Mouse (Mus musculus) adipocyte (in vitro differentiated cells): ENCODE measurements around the gene 4930470P17Rik.

Experiments used
- DNase-seq: peaks from one replicate; pipeline ENCODE4 v3.0.0-alpha.2; 2016; ENCODE audit warnings: low spot score

The 4930470P17Rik gene

DNA sequence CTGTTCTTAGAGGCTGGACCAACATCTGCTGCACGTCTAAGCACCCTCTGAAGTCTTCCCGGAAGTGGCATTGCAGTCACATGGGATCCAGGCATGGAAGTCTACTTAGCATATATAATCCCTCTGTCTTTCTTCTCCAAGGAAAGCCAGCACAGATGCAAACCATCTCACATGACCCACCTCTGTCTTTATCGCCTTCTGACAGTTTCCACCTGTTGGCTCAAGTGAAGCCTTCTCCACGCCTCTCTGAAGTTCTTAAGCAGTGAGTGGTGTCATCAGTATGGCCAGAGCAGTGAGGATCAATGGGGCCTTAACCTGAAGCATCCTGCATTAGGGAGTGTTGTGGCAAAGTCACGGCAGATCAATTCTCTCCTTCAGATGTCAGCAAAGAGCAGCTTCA is 23.2 kb downstream of the 4930470P17Rik start:
- DNase-seq = no peak

DNA sequence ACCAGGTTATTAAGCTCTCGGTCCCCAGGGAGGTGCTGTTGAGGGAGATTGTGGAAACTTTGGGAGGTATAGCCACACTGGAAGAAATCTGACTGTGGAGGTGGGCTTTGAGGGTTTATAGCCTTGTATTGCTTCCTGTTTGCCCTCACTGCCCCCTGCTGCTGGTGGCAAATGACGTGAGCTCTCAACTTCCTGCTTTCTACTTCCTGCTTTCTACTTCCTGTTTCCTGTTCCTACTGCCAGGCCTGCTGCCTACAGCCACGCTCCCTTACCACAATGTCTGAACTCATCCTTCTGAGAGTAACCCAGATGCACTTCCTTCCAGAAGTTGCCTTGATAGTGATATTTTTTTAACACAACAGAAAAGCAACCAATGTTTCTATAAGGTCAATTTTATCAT is 24.3 kb downstream of the 4930470P17Rik start:
- no peak for DNase-seq

DNA sequence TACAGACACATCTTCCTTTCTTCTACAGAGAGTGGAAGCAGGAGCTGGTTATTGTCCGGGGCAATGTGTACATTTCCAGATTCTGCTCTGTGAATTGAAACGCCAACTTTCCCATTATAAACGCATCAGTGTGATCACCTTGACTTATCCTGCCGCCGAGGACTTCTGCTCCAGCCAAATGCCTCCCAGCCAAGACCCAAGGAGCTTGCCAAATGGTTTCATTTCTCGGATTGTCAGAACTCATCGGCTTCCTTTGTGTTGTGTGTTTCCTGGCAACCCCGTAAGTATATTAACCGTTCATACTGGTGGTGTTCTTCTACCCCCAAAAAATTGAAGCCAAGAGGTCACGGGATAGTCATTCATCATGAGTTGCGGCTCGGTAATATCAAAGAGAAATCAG is 25.7 kb downstream of the 4930470P17Rik start:
- DNase-seq = no peak

DNA sequence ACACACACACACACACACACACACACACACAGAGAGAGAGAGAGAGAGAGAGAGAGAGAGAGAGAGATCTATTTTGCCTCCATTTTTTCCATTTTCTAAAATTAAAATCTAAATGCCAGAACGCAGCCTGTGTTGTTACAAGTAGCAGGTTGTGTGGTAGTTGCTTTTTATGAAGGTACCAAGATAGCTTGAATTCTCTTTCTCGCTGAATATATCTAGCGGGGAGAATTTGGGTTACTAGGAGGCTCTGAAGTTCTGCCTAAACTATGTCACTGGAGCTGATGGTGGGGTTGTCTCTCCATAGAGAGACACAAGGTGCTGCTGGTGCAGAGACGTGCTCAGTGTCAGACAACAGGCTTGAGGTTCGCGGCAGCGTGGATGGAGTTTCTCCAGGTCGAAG is 36.8 kb downstream of the 4930470P17Rik start:
- no peak for DNase-seq

GRCm38 (mm10) chr2:170563956-170564855 is 37.6 kb downstream of the 4930470P17Rik start:
- no peak for DNase-seq

DNA sequence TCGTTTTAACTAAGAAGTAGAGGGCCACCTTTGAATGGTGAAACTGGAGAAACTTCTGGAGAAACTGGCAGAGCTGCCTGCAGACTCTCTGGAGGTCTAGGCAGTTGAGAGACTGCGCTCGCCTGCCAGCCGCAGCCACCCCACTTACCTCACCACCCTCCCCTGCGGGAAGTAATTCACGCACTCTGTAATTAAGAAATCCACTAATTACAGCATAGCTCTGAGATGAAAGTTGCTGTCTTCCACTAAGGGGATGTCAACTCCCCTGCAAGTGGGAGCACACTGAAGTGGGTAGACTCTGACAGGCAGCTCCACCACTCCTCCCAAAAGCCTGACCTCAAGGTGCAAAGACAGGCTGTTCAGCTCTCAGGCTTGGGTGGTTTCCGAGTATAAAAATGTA is 49.7 kb downstream of the 4930470P17Rik start:
- no peak for DNase-seq

- DNase-seq = no peak
These were observed 51.6 kb downstream of the 4930470P17Rik start for GRCm38 (mm10) chr2:170550240-170550639.

GRCm38 (mm10) chr2:170549146-170549545 is 52.7 kb downstream of the 4930470P17Rik start:
- DNase-seq = no peak

DNA sequence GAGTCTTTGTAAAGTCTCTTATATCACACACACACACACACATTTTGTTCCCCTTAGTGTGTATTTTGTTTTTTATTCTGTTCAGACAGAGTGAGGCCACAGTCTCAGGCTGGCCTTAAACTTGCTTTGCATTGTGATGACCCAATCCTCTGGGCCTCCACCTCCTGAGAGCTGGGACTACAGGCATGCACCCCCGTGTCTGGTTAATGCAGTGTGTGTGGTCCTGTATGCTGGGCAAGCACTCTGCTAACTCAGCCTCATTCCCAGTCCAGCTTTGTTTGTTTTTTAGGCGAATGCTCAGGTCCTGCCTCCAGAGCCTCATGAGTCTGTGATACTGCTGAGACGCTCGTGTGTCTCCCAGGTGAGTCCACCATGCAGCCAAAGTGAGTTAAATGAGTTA is 53.8 kb downstream of the 4930470P17Rik start:
- no peak for DNase-seq

DNA sequence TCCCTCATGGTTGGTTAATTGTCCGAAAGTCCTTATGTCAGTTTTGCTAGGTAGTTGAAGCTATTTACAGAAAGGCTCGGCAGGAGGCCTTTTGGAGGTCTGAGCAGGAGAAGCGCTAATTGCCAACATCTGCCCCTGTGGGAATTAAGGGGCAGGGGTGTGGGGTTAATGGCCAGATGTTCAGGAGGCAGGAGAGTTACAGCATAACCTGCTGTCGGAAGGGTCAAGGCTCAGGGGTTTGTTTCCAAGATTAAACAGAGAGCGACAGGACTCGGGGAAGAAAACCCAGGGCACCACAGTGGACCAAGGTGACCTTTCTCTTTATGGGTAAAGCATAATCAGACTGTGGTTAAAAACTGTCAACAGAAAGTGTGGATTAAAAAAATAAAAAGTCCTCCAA is 54.3 kb downstream of the 4930470P17Rik start:
- no peak for DNase-seq

- no peak for DNase-seq
These were observed 56.1 kb downstream of the 4930470P17Rik start for GRCm38 (mm10) chr2:170545745-170546144.

DNA sequence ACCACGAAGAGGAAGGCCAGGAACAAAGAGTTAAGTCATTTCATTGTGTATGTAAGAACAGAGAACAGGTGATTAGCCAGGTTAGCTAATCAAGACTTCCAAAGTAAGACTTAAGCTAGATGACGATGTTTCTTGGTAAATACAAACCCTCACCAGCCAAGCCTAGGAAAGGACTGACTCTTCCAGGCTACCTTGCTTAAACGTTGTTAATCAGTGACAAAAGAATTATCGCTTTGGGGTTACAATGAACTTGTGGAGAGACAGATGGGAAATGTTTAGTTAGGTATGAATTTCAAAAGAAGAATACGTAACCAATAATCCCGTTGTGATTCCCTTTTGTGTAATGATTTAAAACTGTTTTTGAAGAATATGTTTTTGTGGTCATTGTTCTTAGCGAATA is 56.9 kb downstream of the 4930470P17Rik start:
- no peak for DNase-seq

DNA sequence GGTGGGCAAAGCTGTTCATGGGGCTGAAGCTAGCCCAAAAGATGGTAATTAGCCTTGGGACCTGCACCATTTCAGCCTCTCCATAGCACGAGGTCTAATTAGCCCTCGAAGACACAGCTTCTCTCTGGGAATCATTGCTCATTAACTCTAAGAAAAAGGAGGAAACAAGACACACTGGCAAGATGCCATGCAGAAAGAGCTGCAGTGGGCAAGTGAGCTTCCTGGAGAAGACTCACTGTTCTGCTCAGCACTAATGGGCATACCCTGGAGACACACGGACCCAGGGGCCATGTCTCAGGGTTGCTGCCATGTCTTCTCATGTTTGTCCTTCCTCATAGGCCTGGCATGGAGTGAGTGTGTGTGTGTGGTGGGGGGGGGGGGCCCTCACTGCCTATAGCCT is 57.7 kb downstream of the 4930470P17Rik start:
- DNase-seq = no peak

- no peak for DNase-seq
These were observed 58.2 kb downstream of the 4930470P17Rik start for GRCm38 (mm10) chr2:170543625-170544024.

GRCm38 (mm10) chr2:170539211-170539610 is 62.6 kb downstream of the 4930470P17Rik start:
- no peak for DNase-seq

- DNase-seq = no peak
These were observed 66.0 kb downstream of the 4930470P17Rik start for GRCm38 (mm10) chr2:170535841-170536240.

DNA sequence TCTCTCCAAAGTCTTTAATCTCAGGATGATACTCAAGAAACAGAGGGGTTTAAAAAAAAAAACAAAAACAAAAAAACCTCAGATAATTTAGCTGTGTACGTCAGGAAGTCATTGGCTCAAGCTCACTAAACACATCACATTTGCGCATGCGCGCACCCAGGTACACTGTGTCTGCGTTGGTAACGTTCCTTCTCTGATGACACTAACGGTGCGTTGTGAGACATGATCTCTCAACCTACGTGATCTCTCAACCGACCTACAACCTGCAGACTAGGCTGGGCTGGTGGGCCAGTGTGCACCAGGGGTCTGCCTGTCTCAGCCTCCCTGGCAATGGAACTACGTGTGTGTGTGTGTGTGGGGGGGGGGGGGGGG is 67.0 kb downstream of the 4930470P17Rik start:
- no peak for DNase-seq

DNA sequence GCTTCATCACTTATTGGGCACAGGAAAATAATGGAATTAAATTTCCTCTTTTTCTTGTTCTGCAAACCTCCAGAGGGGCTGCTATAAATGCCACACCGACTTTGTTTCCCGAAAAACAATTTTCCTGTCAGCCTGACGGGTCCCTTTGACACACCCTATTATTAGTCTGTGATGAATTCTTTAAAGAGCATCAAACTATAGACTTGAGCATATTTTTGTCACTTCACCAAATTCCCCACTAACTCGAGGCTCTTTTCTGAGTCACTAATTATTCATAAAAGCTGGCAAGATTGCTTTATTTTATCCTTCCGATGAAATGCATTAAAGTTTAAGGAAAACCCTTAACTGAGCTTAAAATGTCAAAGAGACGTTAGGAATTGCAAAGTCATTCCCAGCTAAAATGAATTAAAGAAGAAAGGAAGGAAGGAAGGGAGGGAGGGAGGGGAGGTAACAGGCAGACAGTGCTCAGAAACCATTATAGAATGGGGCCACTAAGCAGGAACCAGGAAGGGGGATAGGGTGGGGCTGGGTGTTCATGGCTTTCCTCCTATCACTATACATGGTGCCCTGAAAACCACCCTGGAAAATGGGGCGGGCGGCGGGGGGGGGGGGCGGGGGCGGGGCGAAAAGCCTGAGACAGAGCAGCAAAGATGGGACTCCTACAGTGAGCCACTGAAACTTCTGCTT is 67.6 kb downstream of the 4930470P17Rik start:
- DNase-seq = no peak

- DNase-seq = no peak
These were observed 71.6 kb downstream of the 4930470P17Rik start for GRCm38 (mm10) chr2:170530256-170530655.

DNA sequence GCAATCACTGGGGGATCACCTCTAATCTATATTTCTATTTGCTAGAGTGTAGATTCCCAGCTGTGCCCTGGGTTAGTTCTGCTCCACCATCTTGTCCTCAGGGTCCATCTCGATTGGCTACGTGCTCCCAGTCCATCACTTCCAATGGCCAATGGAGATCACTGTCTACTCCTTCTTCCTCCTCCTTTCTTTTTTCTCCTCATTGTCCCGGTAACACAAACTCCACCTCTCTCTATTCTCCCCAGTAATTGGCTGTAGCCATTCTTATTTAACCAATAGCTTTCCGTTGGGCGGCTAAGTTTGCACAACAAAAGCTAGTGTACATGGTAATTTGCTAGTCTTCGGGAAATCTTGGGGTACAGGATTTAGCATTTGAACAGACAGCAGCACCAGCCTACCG is 72.1 kb downstream of the 4930470P17Rik start:
- DNase-seq = no peak
